Mouse (Mus musculus): ENCODE data around the gene Dapl1.

The Dapl1 gene

DNA sequence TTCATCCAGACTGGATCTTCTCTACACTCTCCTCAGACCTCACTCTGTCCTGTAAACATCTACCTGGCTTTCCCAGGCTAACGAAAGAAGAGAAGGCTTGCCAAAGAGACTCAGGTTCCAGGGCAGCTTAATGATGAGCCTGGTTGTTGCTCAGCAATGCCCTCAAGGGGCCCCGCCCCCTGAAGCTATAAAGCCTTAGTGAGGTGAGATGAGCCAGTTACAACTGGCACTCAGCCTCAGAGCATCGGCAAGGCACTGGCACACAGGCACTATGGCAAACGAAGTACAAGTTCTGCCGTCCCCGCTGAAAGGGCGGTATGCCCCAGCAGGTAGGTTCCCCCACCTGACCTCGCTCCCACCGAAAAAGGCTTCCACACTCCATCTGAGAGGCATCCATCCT, at the start of gene Dapl1:
TSS of gene Dapl1 (plus strand) at position 216 of the 400 bp plus-strand sequence.
- no peak for DNase-seq

DNA sequence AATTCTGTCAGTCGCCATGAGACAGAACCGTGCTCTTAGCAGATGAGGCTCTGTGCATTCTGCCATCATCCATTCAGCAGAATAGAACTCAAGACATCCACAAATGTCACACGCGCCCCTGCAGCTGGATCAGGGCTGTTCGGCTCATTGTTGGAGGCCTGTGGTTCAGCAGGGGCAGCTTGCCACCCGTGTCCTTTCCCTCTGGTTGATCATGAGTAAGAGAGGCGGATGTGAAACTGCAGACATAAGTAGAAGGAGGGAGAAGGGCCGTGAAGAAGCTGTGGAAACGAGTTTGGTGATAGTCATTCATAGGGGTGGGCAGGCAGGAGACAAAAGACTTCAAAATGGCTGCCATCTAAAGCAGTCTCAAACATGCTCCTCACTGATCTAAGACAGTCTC, 49.6 kb upstream of the Dapl1 start:
- DNase-seq: no peak

DNA sequence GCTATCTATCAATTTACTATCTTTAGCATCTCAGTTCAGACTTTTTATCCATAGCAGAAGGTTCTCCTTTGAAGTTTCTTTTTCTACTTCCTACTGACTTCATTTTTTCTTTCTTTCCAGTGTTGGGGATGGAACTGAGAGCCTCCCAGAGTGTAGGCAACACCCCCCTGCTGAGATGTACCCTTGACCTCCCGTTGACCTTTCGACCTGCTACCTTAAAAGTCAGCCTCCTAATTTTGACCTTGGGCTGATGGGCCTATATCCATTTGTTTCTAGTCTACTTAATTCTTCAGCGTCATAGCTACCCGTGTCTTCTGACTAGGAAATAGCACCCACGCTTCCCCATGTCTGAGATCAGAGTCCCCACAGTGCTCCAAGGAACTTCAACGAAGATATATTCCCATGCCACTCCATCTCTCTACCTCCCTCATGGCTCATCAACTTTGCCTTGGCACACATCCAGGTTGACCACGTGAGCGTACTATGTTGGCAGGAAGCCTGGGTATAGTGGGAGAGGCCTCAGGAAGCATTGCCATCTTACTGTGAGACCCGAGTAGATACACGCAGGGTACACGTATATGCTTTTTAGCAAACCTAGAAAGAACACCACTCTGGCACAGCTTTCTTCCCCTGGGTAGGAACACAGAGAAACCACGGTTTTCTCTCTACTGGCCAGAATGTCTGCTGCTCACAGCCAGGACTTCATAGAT, 46.6 kb upstream of the Dapl1 start:
- DNase-seq: peak; percentile 32

DNA sequence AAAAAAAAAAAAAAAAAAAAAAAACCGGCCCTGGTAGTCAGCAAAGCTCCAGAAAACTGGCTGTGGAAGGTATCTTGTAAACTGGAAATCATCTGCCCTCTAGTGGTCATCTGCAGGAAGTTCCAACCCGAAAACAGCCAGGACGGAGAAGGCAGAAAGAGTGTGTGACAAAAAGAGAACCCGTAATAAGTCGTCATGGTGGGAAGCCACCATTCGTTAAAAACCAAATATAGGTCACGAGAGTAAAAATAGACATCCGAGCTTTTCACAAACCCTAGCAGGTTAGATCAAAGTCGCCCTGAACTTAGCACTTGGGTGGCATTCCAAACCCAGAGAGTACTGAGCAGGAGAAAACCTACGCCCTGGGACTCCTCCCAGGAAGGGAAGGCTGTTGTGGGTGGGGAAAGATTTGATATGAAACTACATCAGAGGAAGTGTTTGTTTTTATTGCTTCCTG, 45.9 kb upstream of the Dapl1 start:
- DNase-seq: peak; percentile 20

DNA sequence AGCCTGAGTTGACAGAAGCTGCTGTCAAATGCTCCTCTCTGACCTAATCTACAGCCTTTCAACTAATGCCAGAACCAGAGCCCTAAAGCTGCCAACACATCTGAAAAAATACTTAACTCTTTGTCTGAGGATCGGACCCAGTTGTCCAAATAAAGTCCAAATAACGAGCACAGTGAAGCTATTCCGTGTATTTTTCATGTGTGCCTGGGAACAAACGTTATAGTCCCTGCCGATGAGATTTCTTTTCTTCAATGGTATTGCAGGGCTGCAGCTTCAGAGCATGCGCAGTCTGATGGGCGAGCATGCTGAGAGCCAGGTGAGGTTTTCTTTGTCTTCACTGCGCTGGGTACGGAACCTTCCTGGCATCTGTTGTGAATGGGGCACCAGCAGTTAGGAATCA, 44.6 kb upstream of the Dapl1 start:
- DNase-seq: no peak

DNA sequence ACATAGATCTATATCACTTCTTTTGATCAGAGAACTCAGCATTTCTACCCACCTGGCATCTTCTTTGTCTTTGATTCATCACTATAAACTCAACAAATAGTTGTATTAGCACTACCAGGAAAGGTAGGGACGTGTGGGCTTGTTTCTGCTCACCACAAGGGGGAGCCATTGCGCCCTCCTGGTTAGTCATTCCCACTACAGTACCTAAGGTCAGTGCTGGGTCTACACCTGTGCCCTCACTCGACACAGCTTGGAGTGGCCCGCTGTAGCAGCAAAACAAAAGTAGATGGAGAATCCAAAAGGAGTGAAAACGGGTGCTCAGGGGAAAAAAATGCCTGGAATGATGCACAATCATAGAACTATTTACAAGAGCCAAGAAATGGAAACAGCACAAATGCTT, 44.0 kb upstream of the Dapl1 start:
- peak; percentile 60 for DNase-seq

DNA sequence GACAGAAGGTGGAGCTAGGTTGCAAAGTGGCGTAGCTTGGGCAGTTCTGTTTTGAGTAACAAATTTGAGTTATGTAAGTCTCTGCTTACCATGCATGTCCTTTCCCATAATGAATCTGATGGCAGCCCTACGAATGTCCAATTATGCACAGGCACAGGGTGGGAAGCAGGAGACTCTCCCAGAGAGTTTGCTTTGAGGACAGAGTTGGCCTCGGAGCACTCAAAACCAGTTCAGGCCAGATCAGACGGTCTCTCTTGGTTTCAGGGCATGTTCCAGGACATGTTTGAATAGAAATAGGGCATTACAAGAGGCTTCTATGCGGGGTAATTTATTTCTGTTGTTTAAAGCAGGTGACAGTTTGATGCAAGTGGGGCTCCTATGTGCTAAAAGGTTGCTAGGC, 42.8 kb upstream of the Dapl1 start:
- no peak for DNase-seq

DNA sequence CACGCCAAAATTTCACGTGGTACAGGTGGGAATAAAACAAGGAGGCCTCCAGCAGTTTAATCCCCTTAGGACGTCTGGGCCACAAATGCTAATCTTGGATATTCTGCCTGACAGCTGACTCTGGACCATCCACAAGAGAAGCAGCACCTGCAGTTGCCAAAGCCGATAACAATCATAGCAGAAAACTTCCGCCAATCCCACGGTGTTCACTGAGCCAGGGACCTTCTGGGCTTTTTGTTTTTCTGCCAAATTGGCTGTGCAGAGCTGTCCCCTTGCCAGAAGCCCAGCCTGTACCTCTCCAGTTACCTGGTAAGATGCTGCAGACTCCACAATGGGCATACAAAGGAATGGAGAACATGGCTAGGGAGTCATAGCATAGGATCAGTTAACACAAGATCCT, 37.8 kb upstream of the Dapl1 start:
- DNase-seq: no peak

DNA sequence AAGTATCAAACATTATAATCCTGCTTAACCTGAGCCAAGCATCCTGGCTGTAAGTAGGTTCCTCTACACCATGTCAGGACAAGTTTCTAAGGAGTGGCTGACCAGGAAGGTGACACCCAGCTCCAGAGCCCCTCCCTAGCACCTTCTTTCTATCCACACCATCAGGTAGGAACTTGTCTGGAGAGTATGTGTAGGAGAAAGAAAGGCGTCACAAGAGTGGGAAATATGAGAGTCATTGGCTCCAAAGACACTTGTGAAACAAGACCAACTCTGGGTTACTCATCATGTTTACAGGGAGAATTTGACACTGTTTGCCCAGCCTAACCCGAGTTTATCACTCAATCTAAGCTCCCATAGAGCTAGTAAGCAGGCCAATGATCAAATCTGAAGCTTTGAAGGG, 36.7 kb upstream of the Dapl1 start:
- DNase-seq: no peak

DNA sequence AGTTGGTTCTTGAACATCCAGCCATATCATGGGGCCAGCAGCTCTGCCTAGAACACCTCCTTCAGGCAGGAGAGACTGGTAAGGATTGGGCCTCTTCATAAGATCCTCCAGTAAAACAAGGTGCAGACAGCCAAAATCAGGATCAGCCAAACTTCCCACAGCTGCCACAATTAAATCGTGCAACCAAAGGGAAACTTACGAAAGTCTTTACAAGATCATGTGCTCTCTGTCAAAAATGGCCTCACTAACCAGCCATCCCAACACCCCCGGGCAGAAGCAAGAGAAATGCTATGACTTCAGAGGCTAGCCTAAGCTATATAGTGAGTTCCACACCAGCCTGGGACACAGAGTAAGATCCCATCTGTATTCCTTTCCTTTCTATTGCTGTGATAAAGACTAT, 35.9 kb upstream of the Dapl1 start:
- no peak for DNase-seq

DNA sequence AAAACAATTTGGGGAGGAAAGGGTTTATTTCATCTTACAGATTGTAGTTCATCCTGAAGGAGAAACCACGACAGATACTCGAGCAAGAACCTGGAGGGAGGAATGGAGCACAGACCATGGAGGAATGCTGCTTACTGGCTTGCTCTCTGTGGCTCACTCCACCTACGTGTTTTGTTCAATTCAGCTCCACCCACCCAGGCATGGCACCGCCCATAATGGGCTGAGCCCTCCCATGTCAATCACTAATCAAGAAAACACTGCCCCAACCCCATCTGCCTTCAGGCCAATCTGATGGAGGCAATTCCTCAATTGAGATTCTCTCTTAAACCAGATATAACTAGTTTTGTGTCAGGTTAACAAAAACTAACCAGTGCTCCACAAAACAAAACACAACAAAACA, 35.5 kb upstream of the Dapl1 start:
- DNase-seq: no peak

DNA sequence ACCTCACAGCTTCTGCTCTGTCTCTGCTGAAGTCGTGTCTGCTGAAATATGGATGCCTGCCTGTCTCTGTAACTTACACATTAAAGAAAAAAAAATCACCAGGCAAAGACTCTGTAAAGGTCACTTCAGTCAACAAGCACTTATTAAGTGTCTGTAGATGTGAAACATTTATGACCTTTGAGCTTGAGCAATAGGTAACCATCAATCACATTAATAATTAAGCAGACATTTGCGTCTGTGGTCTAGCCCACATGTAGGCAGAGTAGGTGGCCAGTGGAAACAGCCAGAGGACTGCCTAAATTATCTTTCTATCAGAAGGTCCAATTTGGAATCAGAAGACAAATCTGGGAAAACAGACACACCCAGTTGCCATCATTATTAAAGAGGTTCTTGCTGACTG, 32.8 kb upstream of the Dapl1 start:
- no peak for DNase-seq

DNA sequence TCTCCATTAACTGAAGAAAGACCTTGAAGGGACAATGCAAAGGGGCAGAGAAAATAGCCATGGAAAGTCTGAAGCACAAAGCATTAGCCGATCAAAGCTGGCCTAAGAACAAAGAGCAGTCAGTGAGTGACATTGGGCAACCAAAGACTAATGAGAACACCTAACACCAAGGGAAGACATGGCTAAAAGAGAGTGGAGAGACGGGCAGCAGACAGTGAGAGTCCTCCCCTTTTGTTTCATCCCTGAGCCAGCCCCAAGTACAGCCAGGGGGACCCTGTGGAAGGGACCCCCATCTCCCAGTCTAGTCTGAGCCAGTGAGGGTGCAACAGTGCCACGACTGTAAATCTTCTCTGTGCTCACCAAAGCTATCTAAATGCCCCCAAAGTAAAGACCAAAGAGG, 32.4 kb upstream of the Dapl1 start:
- DNase-seq: no peak

DNA sequence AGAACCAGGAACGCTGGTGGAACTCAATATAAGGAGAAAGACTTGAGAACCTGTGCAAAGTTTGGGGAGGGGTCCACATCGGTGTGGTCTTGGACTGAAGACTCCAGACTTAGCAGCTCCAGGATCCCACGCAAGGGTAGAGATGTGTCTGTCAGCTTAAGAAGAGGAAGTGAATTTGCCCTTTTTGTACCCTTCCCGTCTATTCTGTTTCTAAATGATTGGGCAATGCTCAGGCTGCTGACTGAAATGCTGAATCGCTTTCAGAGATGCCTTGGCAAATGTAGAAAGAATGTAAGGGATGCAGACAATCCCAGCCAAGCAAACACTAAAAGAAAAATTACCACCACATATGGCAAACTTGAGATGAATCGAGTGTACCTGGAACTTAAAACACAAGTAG, 22.4 kb upstream of the Dapl1 start:
- no peak for DNase-seq

DNA sequence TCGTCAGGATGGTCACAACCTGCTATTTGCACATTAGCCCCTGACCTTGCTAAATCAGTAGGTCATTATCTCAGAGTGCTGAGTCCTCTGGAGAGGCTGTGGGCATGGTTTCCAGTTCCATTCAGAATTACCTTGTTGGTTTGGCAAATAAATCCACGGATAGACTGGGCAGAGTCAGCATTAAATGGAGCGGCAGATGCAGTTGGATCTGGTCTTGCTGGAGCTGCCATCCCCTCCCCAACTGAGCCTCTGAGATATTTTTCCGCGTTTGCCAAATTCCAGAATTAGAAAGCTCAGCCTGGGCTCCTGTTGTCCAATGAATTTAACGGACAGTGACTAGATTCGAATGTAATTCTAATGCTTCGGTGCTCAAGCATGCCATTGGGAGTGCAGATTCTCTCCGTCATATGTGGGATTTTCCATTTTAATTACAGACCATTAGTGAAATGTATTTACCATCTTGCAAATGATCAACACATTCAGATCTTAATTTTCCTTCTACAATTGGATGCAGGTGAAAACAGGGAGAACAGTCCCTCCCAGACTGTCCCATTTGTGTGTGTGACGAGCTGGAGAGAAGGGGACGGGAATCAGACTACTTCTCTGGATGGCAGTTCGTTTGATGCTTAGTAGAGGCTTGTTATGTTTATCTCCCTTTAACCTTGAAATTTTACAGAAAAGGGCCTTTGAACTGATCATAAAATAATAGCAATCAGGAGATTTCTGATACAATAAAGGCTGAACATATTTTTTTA, 20.8 kb upstream of the Dapl1 start:
- no peak for DNase-seq

DNA sequence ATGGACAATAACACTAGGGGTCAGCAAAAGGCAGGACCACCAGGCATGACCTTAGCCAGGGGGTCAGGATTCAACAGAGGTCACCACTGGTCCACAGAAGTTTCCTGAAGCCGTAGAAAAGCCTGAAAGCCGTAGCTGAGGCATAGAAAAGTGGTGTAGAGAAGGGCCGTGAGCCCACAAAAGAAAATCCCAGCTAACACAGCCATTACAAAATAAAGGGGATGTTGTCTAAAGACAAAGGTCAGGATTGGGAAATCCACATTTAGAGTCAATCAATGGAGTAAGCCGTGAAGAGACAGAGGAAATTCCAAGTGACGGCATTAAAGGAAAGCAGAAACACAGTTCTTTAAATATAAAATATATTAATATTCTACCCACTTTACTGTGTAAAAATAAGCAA, 18.8 kb upstream of the Dapl1 start:
- no peak for DNase-seq

DNA sequence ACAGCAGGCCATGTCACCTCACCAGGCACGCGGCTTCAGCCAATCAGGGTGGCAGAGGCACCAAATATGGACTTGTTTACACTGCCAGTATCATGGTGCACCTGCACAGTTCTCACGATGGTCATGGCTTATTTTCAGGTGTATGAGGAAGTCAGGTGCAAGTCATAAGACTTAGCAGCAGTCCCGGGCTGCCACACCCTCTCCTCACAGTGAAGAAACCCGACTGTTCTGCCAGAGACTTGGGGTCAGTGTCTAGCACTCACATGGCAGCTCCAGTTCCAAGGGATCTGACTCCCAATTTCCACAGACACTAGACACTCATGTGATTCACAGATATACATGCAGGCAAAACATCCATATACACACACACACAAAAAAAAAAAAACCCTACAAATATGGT, 18.1 kb upstream of the Dapl1 start:
- DNase-seq: no peak

DNA sequence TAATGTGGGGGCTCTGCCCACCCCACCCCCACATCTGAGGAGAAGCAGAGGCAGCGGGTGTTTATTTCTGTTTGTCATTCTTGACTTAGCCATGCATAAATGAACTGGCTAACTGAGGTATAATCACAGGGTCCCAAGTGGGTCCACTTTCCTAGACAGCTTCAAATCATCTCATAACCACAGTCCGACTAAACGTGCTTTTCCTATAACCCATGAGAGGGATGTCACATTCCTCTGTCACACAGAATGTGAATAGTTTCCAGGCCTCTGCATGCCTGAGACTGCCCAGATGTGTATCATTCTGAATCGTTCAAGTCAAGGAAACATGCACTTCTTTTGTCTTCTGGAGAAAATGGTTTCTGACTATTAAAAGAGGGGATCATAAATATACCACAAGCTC, 17.4 kb upstream of the Dapl1 start:
- no peak for DNase-seq

DNA sequence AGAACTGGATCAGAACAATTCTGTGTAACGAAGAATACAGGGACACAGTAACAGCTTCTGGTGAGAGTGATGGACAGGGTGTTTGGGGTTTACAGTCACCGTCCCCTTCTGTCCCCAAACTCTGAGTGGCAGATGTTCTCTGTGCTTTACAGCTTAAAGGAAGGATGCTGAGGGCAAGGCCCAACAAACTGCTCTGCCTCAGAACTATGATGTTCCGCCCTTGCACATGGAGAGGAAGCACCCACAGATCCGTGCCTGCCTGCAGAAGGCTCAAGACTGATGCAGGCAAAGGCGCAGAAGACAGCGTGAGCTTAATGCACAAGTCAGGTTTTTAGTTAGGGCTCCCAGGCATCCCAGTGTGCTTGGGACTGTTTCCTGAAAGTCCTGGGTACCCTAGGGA, 16.5 kb upstream of the Dapl1 start:
- no peak for DNase-seq

DNA sequence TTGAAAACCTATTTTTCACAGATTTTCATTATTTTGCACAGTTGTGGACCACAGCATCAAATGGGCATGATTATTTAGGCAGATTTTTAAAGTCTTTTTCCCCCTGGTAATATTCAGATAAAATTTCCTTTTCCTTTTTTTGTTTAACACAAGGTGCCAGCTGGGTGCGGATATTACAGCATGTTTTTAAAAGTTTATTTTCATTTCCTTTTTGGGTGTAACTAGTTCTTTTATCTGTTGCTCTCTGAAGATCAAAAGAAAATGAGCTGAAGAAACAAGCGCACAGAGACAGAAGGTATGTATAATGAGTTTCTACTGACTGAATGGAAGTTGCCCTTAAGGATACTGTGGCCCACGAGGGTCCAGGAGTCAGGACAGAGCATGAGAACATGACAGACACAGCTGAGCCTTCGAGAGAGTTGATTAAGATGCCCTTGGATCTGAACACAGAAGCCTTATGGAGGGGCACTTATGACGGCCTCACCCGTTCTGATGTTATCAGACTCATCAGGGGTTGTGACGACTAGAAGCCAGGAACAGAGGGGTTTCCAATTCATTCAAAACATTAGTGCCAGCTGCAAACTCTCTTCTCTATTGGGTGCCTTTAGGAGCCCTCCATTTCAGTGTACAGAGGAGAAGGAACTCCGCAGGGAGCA, 14.7 kb upstream of the Dapl1 start:
- no peak for DNase-seq

DNA sequence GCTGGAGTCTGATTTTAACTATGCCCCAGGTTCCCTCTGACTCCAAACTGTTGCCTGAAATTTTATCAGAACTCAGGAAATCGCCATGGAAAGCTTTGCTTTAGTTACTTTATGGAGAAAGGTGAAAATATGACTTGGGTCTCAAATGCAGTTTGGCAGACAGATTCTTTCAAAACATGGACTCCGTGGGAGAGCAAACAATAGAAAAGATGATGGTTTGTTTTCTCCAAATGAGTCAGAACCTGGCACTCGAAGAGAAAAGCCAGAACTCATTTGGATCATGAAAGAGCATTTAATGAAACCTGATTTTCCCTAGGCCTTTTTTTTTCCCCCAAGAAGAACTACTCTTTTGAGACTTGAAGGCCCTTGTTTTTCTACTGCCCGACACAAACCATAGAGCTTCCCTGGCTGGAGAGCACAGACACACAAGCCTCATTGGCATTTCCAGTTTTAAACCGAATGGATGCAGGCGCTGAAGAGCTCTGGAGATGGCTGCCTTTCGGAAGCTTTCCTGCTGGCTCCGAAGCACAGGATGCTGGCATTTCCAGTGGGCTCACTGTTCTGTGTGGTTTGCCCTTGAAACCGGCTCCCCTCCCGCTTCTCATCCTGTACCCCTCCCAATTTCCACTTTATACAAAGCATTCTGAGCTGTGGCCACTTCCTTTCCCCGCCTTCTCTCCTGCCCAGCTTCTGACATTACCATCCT, 14.0 kb upstream of the Dapl1 start:
- no peak for DNase-seq

DNA sequence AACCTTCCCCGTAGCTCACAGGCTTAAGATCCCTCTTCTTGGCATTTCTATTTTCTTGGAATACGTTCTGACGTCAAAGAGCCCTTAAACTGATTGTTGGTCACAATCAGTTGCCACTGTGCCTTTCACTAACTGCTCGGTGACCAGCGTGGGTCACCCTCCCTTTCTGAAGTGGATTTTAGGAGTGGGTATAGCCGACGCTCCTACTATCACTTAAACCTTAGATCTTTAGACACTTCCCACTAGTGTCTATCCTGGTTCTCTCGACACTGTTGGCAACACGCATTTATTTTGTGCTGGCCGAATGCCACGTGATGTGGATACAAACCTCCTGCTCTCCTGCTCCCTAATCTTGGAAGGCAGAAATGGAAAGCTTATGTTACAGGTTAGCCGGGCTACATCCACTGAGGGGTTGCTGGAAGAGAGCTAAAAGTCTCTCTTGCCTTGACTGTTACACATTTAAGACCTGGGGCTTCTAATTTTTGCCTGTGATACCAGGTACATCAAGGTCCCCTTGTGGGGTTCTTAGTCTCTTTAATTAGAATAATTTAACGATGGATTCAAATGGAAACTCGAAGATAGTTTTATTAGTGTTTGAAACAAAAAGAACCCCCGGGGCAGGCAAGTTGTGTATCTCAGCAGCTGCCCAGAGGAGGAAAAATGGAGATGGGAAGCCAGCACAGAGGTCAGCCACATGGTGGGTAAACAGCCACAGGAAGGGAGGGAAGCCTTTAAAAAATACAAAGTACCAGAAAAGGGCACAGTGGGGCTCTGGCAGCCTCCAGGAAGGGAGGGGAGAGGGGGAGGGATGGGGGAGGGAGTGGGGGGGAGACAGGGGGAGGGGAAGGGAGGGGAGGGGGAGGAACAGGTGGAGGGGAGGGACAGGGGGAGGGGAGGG, 13.2 kb upstream of the Dapl1 start:
- no peak for DNase-seq
